Mouse (Mus musculus) granulocyte monocyte progenitor cell, adult 5-6 weeks (primary cell): ENCODE data around the gene Taf1. TPM values are rescaled to one million over a fixed set of nuclear protein-coding genes. Genes with fewer than 3 reads are reported as not detected.

Experiments
- ATAC-seq: replicated peaks from 2 replicates; pipeline ENCODE4 v1.8.0; 2016; ENCODE audit warnings: mild to moderate bottlenecking, moderate TSS enrichment, inconsistent platforms; ENCODE audit not compliant: poor library complexity, severe bottlenecking
- total RNA-seq, 2 experiments: library from RNA; stranded (forward) in 1 of 2; stranded (reverse) in 1 of 2; fragments of 200-712, 200-1000 nt in 1 of 2; fragments of >200 nt in 1 of 2; fragmentation: Nextera tagmentation in 1 of 2; gene quantifications; 2 replicates each; pipeline ENCODE4 v1.2.3; 2014 to 2017

The Taf1 gene
- total RNA-seq, 2 experiments from 2014 or later = 43.4 to 51.1 TPM

GRCm38 (mm10) chrX:101645286-101645685 is 112.8 kb downstream of the Taf1 start:
- ATAC-seq = no peak

GRCm38 (mm10) chrX:101646621-101647020 is 114.1 kb downstream of the Taf1 start:
- ATAC-seq = no peak

Other genes starting within 250 kb of the Taf1 start
- gene Nlgn3, start 233.6 kb upstream of the Taf1 start, total RNA-seq (2014; fragmentation: Nextera tagmentation) = not detected in 2 replicates
- not detected in 2 replicates for gene Nlgn3, start 233.6 kb upstream of the Taf1 start, total RNA-seq (2017)
- not detected in 2 replicates for gene Gjb1, start 156.4 kb upstream of the Taf1 start, total RNA-seq (2014; fragmentation: Nextera tagmentation)
- gene Gjb1, start 156.4 kb upstream of the Taf1 start, total RNA-seq (2017) = not detected in 2 replicates
- 48.8 and 50.6 TPM in 2 replicates for gene Zmym3, start 111.9 kb upstream of the Taf1 start, total RNA-seq (2014; fragmentation: Nextera tagmentation)
- gene Zmym3, start 111.9 kb upstream of the Taf1 start, total RNA-seq (2017) = 33.7 and 52.5 TPM in 2 replicates
- 239 and 268 TPM in 2 replicates for gene Nono, start 103.4 kb upstream of the Taf1 start, total RNA-seq (2014; fragmentation: Nextera tagmentation)
- 475 and 508 TPM in 2 replicates for gene Nono, start 103.4 kb upstream of the Taf1 start, total RNA-seq (2017)
- gene Itgb1bp2, start 83.6 kb upstream of the Taf1 start, total RNA-seq (2014; fragmentation: Nextera tagmentation) = 2.9 TPM in 1 of 2 replicates, not detected in the other
- gene Itgb1bp2, start 83.6 kb upstream of the Taf1 start, total RNA-seq (2017) = 4.0 TPM in 1 of 2 replicates, not detected in the other
- gene Ogt, start 107.3 kb downstream of the Taf1 start, total RNA-seq (2014; fragmentation: Nextera tagmentation) = 151 and 200 TPM in 2 replicates
- gene Ogt, start 107.3 kb downstream of the Taf1 start, total RNA-seq (2017) = 56.5 and 66.4 TPM in 2 replicates
- gene Cxcr3, start 201.5 kb downstream of the Taf1 start, total RNA-seq (2014; fragmentation: Nextera tagmentation) = 0.45 TPM in 1 of 2 replicates, not detected in the other
- gene Cxcr3, start 201.5 kb downstream of the Taf1 start, total RNA-seq (2017) = 0.10 TPM in 1 of 2 replicates, not detected in the other